Mouse (Mus musculus) hindbrain, embryonic 12.5 days (tissue): ENCODE measurements around the gene Tln2. TPM values are rescaled to one million over a fixed set of nuclear protein-coding genes. Genes with fewer than 3 reads are reported as not detected.

Experiments
- ATAC-seq: fragments of 200-750 bp; cut with Nextera tagmentation; 2 replicates; pipeline ENCODE4 v1.8.0; 2017; ENCODE audit warnings: moderate TSS enrichment; ENCODE audit not compliant: low FRiP score
- H3K27ac ChIP-seq: fragments of 300-500 bp; sonication (generic); 2 replicates; pipeline ENCODE4 v1.5.1; 2016; ENCODE audit warnings: mild to moderate bottlenecking
- H3K27me3 ChIP-seq: fragments of 300-500 bp; sonication (generic); 2 replicates; pipeline ENCODE4 v1.6.1; 2016; ENCODE audit warnings: mild to moderate bottlenecking
- H3K36me3 ChIP-seq: fragments of 300-500 bp; sonication (generic); 2 replicates; pipeline ENCODE4 v1.6.1; 2016; ENCODE audit warnings: mild to moderate bottlenecking
- H3K4me1 ChIP-seq: fragments of 300-500 bp; sonication (generic); 2 replicates; pipeline ENCODE4 v1.6.1; 2016
- H3K4me2 ChIP-seq: fragments of 300-500 bp; sonication (generic); replicated peaks from 2 replicates; pipeline ENCODE4 v1.6.1; 2016; ENCODE audit warnings: mild to moderate bottlenecking
- H3K4me3 ChIP-seq: fragments of 300-500 bp; sonication (generic); 2 replicates; pipeline ENCODE4 v1.5.1; 2016; ENCODE audit warnings: mild to moderate bottlenecking
- H3K9ac ChIP-seq: fragments of 300-500 bp; sonication (generic); 2 replicates; pipeline ENCODE4 v1.6.1; 2016; ENCODE audit warnings: mild to moderate bottlenecking, moderate library complexity
- H3K9me3 ChIP-seq: fragments of 300-500 bp; sonication (generic); replicated peaks from 2 replicates; pipeline ENCODE4 v1.6.1; 2016; ENCODE audit warnings: mild to moderate bottlenecking
- WGBS: fragments of 180-500 bp; shearing (Covaris S2); methylation state at CpG from one replicate; pipeline ENCODE4 v1.1.7; 2016; 5-methylcytosine and 5-hydroxymethylcytosine counted together
- polyA plus RNA-seq: library from polyadenylated mRNA; unstranded; fragments of >200 nt; fragmentation: Nextera tagmentation; extraction: Ambion mirVana; gene quantifications from 2 replicates; pipeline ENCODE4 v1.2.1, GENCODE M21; 2016

The Tln2 gene
- polyA plus RNA-seq, 1 experiment from 2014 or later: 28.8 TPM

DNA sequence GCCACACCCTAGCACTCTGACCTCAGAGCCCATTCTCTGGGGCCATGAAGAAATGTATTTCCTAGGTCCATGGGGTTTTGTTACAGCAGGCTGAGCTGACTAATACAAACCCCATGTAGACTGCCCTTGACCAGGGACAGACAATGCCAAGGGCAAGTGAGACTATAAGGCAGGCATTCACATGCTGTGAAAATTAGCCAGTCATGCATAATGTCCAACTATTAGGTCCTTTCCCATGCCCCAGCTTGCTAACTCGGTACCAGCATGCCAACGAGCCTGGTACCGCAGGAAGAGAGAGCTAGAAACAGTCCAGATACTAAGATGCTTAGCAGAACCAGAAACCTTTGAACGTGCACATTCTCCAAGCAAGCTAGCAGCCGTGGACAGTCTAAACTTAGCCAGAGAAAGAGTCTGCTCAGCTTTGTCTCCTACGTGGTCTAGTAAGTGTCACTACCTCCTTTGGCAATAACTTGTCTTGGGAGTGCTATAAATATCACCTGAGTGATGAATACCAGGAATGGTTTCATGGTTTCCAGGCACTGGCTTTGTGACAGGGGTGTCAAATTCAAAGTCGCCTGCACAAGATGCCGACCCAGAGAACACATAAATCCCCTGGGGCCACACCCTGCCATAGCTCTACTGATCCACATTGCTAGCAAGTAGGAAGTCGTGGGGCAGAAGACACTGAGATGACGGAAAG, 22.2 kb upstream of the Tln2 start:
- no peaks in the 10 kb centered on the region for H3K36me3 ChIP-seq
- H3K4me3 ChIP-seq: no peak overlapping the region
- H3K9me3 ChIP-seq: no peaks in the 10 kb centered on the region
- 83% methylated on average over 10 of the region's 10 CpGs for WGBS
- H3K4me2 ChIP-seq: no peak overlapping the region
- no peaks in the 10 kb centered on the region for H3K4me1 ChIP-seq
- H3K27me3 ChIP-seq: no peaks in the 10 kb centered on the region
- ATAC-seq: no peak
- no peak overlapping the region for H3K27ac ChIP-seq
- H3K9ac ChIP-seq: no peak overlapping the region

DNA sequence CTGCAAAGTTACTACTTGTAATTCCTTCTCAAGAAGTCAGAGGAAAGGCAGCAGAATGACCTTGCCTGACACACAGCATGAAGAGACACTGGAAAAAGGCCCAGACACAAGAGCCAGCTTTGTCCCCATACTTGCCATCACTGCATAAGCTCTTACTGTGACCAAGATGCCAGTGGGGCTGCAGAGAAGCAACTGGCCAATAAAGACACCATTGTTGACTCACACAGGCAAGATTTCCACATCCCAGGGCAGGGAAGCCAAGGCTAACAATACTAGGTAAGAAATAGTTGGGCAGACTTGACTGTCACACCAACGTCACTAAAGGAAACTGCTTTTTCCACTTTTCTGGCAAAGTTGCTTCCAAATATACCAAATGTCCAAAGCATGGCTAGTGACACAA, 20.0 kb upstream of the Tln2 start:
- WGBS: 91% methylated on average over 1 of the region's 1 CpGs
- no peak for ATAC-seq

GRCm38 (mm10) chr9:67574721-67575248, 15.3 kb upstream of the Tln2 start:
- no peaks in the 10 kb centered on the region for H3K27me3 ChIP-seq
- H3K4me3 ChIP-seq: no peak overlapping the region
- no peak overlapping the region for H3K9ac ChIP-seq
- H3K4me1 ChIP-seq: peaks cover 28% of the 10 kb centered on the region
- H3K36me3 ChIP-seq: no peaks in the 10 kb centered on the region
- WGBS: 76% methylated on average over 7 of the region's 7 CpGs
- ATAC-seq: no peak
- H3K9me3 ChIP-seq: no peaks in the 10 kb centered on the region
- H3K4me2 ChIP-seq: no peak overlapping the region
- H3K27ac ChIP-seq: no peak overlapping the region

More for the DNA sequence above, 20.0 kb upstream of the Tln2 start:
- no peak overlapping the region for H3K9ac ChIP-seq
- H3K36me3 ChIP-seq: no peaks in the 10 kb centered on the region
- H3K9me3 ChIP-seq: no peaks in the 10 kb centered on the region
- H3K4me3 ChIP-seq: no peak overlapping the region
- H3K27me3 ChIP-seq: no peaks in the 10 kb centered on the region
- H3K4me2 ChIP-seq: no peak overlapping the region
- H3K4me1 ChIP-seq: peaks cover 6% of the 10 kb centered on the region; the same call in 1 of the 2 replicates
- H3K27ac ChIP-seq: no peak overlapping the region

- no peak for ATAC-seq
These were observed 14.1 kb upstream of the Tln2 start for GRCm38 (mm10) chr9:67573683-67573979.

DNA sequence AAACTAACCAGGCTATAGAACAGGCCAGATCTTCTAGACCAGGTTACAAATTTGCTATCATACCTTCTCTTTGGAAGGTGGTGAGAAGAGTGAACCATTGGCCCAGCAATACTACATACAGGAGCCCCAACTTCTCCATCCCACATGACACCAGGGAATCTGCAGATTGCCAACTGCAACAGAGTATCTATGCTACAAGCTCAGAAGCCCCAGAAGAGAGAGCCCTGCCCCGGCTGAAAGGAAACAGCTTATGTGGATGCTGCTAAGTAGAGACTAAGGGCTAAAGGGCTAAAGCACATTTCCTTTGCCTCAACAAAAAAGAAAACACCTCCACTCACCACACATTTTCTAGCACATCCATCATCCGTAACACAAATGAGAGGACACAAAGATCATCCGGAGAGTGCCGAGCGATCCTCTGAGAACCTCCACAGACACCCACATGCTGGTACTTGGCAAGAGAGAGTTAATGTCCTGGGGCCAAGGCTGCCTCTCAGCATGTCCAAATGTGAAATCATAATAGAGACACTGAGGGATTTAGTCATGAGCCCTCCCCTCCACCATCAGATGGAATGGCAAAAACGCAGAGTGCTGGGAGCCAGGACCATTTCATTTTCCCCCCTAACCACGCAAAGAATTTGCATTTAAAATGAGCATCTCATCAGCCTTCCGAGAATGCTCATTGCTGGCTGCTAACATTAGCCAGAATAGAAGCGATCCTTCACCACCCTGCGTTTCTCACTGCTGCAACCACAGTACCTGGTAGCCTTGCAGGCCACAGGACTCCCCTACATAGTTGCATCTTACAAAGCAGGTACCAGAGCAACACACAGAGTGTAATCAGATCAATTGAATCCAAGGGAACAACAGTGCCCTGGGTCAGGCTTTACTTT, 13.5 kb upstream of the Tln2 start:
- H3K4me2 ChIP-seq: peak overlapping the region; percentile 17; the same call in 1 of the 2 replicates
- no peak for ATAC-seq

More at GRCm38 (mm10) chr9:67573683-67573979, 14.1 kb upstream of the Tln2 start:
- 33% methylated on average over 3 of the region's 3 CpGs for WGBS
- no peaks in the 10 kb centered on the region for H3K27me3 ChIP-seq
- H3K4me3 ChIP-seq: no peak overlapping the region
- H3K36me3 ChIP-seq: no peaks in the 10 kb centered on the region
- H3K4me1 ChIP-seq: peaks cover 28% of the 10 kb centered on the region
- no peak overlapping the region for H3K9ac ChIP-seq
- no peak overlapping the region for H3K4me2 ChIP-seq
- peak overlapping the region; percentile 64; the same call in 1 of the 2 replicates for H3K27ac ChIP-seq
- H3K9me3 ChIP-seq: no peaks in the 10 kb centered on the region

DNA sequence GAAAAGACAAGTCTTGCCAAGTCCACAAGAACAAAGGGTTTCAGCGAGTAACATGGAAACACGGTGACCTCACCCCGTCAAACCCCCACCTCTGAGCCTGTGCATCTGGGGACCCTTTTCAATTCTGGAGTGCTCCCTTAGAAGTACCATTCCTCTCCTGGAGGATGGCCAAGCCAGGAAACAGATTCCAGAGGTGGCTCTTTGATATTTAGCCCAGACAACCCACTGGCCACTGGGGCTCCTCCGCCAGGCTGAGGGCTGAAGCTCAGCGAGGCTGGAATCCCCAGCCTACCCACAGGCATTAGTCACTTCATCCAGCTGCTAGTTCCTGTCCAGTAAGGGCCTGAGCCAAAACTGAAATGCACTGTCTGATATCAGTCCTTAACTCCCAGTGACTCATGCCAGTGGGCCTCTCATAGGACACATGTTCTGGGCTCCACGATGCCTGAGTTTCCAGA, 6.3 kb upstream of the Tln2 start:
- Histone ChIP-seq H3K9me3 (no peaks in the 10 kb centered on the region), H3K27ac (no peak overlapping the region), H3K4me1 (no peaks in the 10 kb centered on the region), H3K36me3 (no peaks in the 10 kb centered on the region), H3K4me3 (no peak overlapping the region), H3K4me2 (no peak overlapping the region), H3K9ac (no peak overlapping the region), H3K27me3 (no peaks in the 10 kb centered on the region)
- no peak for ATAC-seq
- WGBS: 77% methylated on average over 6 of the region's 6 CpGs

More for the DNA sequence above, 13.5 kb upstream of the Tln2 start:
- H3K36me3 ChIP-seq: no peaks in the 10 kb centered on the region
- H3K4me1 ChIP-seq: peaks cover 28% of the 10 kb centered on the region
- no peaks in the 10 kb centered on the region for H3K9me3 ChIP-seq
- no peaks in the 10 kb centered on the region for H3K27me3 ChIP-seq
- H3K27ac ChIP-seq: peak overlapping the region; percentile 64
- H3K9ac ChIP-seq: no peak overlapping the region
- WGBS: 28% methylated on average over 10 of the region's 10 CpGs
- H3K4me3 ChIP-seq: no peak overlapping the region

DNA sequence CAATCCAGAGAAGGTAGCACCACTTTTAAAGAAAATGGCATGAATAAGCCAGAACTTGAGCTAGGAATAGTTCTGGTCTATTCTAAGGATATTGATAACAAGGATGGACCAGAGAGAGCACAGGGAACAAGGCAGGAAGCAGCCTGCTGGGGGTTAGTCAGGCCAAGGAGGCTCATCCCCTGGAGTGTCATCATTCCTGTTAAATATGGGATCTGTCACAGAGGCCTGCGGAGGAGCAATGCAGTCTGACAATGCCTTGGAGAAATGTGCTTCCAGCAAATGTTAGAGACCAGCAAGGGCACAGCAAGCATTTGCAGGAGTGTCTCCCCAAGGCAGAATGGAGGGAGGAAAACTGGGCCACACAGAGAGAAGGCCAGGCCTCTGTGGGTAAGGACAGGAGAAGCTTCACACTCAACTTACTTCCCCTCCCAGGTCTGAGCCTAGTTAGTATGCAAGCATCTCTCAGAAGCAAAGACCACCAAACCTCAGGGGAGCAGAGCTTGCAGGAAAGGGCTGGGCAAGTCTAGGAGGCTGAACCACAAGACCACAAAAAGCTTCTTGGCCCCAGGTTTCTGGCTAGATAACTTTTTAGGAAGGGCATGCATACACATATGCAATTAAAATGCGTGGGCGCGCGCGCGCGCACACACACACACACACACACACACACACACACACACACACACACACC, 9.5 kb downstream of the Tln2 start:
- H3K9ac ChIP-seq: no peak overlapping the region

DNA sequence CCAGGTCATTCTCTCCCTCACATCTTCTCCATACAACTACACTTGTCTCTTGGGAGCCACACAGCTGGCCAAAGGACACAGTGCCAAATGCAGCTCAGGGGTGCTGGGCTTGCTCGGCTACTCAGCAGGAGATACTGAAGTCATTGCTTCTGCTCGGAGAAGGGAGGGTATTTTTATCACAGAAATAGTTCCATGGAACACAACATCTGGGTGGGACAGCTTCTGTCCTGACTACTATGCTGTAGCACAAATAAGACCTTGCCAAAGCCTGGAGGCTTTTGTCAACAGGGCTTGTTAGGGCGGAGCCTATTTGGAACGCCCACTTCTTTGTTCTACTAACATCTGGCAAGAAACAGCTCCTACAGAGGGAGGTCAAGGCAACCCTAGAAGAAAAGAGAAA, 10.2 kb downstream of the Tln2 start:
- no peak for ATAC-seq
- no peak overlapping the region for H3K4me3 ChIP-seq
- H3K27ac ChIP-seq: peak overlapping the region; percentile 71; the same call in 1 of the 2 replicates
- WGBS: 15% methylated on average over 4 of the region's 4 CpGs
- 0 out of 2 replicates have a peak, but pooled peaks cover 6% of the 10 kb centered on the region for H3K36me3 ChIP-seq
- H3K4me2 ChIP-seq: no peak overlapping the region
- H3K9me3 ChIP-seq: peaks cover 4% of the 10 kb centered on the region
- H3K27me3 ChIP-seq: no peaks in the 10 kb centered on the region
- peaks cover 11% of the 10 kb centered on the region for H3K4me1 ChIP-seq
- H3K9ac ChIP-seq: no peak overlapping the region

More for the DNA sequence above, 9.5 kb downstream of the Tln2 start:
- Histone ChIP-seq H3K27me3 (no peaks in the 10 kb centered on the region), H3K4me1 (peaks cover 11% of the 10 kb centered on the region), H3K36me3 (0 out of 2 replicates have a peak, but pooled peaks cover 6% of the 10 kb centered on the region), H3K4me3 (no peak overlapping the region), H3K27ac (peak overlapping the region; percentile 71), H3K9me3 (peaks cover 4% of the 10 kb centered on the region), H3K4me2 (no peak overlapping the region)
- WGBS: 88% methylated on average over 8 of the region's 8 CpGs
- ATAC-seq: no peak

DNA sequence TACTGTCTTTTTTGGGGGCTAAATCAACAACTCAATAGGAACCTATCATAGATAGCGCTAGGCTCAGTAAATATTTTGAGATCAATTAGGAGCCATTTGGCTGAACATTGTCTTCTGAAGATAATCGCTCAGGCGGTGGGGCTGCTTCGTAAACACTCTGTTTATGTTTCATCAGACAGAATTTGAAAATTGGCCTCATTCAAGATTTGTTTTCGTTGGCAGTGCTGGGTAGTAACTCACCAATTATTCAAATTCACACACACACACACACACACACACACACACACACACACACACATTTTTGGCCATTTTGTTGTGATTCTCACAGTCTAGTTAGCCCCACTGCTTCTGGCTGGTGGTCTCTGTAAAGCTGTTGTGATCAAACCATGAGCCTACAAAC, 12.9 kb downstream of the Tln2 start:
- Histone ChIP-seq H3K36me3 (no peaks in the 10 kb centered on the region), H3K27me3 (no peaks in the 10 kb centered on the region), H3K4me2 (no peak overlapping the region), H3K27ac (no peak overlapping the region), H3K4me3 (no peak overlapping the region), H3K9me3 (no peaks in the 10 kb centered on the region), H3K4me1 (peaks cover 11% of the 10 kb centered on the region), H3K9ac (no peak overlapping the region)
- 90% methylated on average over 5 of the region's 5 CpGs for WGBS
- ATAC-seq: no peak

DNA sequence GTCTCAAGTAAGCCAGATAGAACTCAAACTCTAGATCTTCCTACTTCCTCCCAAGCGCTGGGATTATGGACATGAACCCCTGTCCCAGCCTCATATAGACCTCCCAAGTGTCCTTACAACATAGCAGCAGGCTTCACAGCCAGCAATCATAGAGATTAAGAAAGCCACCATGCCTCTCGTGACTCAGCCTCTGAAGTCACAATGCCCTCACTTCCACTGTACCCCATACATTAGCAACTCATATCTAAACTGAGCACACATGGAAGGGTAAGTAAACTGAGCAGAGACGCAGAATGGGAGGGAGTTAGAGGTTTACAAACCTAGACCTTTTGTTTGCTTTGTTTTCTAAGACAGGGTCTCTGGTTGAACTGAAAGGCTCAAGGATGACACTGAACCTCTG, 13.7 kb downstream of the Tln2 start:
- 84% methylated on average over 3 of the region's 3 CpGs for WGBS
- Histone ChIP-seq H3K36me3 (no peaks in the 10 kb centered on the region), H3K4me2 (no peak overlapping the region), H3K9ac (no peak overlapping the region), H3K4me3 (no peak overlapping the region), H3K27me3 (no peaks in the 10 kb centered on the region), H3K27ac (no peak overlapping the region), H3K4me1 (peaks cover 13% of the 10 kb centered on the region), H3K9me3 (no peaks in the 10 kb centered on the region)
- no peak for ATAC-seq

- Histone ChIP-seq H3K27ac (no peak overlapping the region), H3K27me3 (no peaks in the 10 kb centered on the region), H3K9me3 (no peaks in the 10 kb centered on the region), H3K4me2 (no peak overlapping the region), H3K4me3 (no peak overlapping the region), H3K4me1 (peaks cover 14% of the 10 kb centered on the region), H3K36me3 (no peaks in the 10 kb centered on the region), H3K9ac (no peak overlapping the region)
- no peak for ATAC-seq
- WGBS: 83% methylated on average over 7 of the region's 7 CpGs
These were observed 14.7 kb downstream of the Tln2 start for GRCm38 (mm10) chr9:67544783-67545182.

- WGBS: 79% methylated on average over 8 of the region's 8 CpGs
These were observed 17.6 kb downstream of the Tln2 start for GRCm38 (mm10) chr9:67541948-67542347.

More at GRCm38 (mm10) chr9:67541948-67542347, 17.6 kb downstream of the Tln2 start:
- no peak overlapping the region for H3K4me2 ChIP-seq
- H3K4me1 ChIP-seq: peaks cover 14% of the 10 kb centered on the region
- no peaks in the 10 kb centered on the region for H3K9me3 ChIP-seq
- H3K36me3 ChIP-seq: no peaks in the 10 kb centered on the region
- no peak overlapping the region for H3K9ac ChIP-seq
- no peak for ATAC-seq
- H3K27ac ChIP-seq: no peak overlapping the region
- no peak overlapping the region for H3K4me3 ChIP-seq
- no peaks in the 10 kb centered on the region for H3K27me3 ChIP-seq
